Mouse (Mus musculus) neural tube, embryonic 15.5 days (tissue): ENCODE measurements around the gene Dhx8. TPM values are rescaled to one million over a fixed set of nuclear protein-coding genes. Genes with fewer than 3 reads are reported as not detected.

ENCODE experiments used
- ATAC-seq: fragments of 200-750 bp; cut with Nextera tagmentation; 2 replicates; pipeline ENCODE4 v1.8.0; 2017; ENCODE audit warnings: mild to moderate bottlenecking, moderate TSS enrichment, moderate library complexity; ENCODE audit not compliant: low FRiP score
- H3K27ac ChIP-seq: fragments of 300-500 bp; sonication (generic); replicated peaks from 2 replicates; pipeline ENCODE4 v1.5.1; 2015; ENCODE audit warnings: mild to moderate bottlenecking, inconsistent platforms
- H3K27me3 ChIP-seq: fragments of 300-500 bp; sonication (generic); replicated peaks from 2 replicates; pipeline ENCODE4 v1.6.1; 2015; ENCODE audit warnings: inconsistent platforms
- H3K36me3 ChIP-seq: fragments of 300-500 bp; sonication (generic); 2 replicates; pipeline ENCODE4 v1.6.1; 2015; ENCODE audit warnings: inconsistent platforms
- H3K4me1 ChIP-seq: fragments of 300-500 bp; sonication (generic); 2 replicates; pipeline ENCODE4 v1.6.1; 2015; ENCODE audit warnings: inconsistent platforms
- H3K4me2 ChIP-seq: fragments of 300-500 bp; sonication (generic); 2 replicates; pipeline ENCODE4 v1.6.1; 2015; ENCODE audit warnings: inconsistent platforms, mild to moderate bottlenecking, moderate library complexity
- H3K4me3 ChIP-seq: fragments of 300-500 bp; sonication (generic); replicated peaks from 2 replicates; pipeline ENCODE4 v1.5.1; 2015; ENCODE audit warnings: mild to moderate bottlenecking, inconsistent platforms
- H3K9ac ChIP-seq: fragments of 300-500 bp; sonication (generic); replicated peaks from 2 replicates; pipeline ENCODE4 v1.6.1; 2015; ENCODE audit warnings: mild to moderate bottlenecking, inconsistent platforms
- H3K9me3 ChIP-seq: fragments of 300-500 bp; sonication (generic); replicated peaks from 2 replicates; pipeline ENCODE4 v1.6.1; 2016; ENCODE audit warnings: inconsistent platforms
- WGBS: fragments of 180-500 bp; shearing (Covaris S2); methylation state at CpG from one replicate; pipeline ENCODE4 v1.1.7; 2015; ENCODE audit warnings: mixed read lengths; 5-methylcytosine and 5-hydroxymethylcytosine counted together
- polyA plus RNA-seq: library from polyadenylated mRNA; unstranded; fragments of >200 nt; fragmentation: Nextera tagmentation; extraction: Ambion mirVana; gene quantifications from 2 replicates; pipeline ENCODE4 v1.2.1, GENCODE M21; 2015

The Dhx8 gene
- polyA plus RNA-seq: 28.7 and 29.9 TPM in 2 replicates

GRCm38 (mm10) chr11:101732518-101733440 lies at the start of gene Dhx8:
Gene Dhx8, plus strand, starts transcription at chr11:101732919.
- Histone ChIP-seq H3K4me1 (peaks cover 12% of the 10 kb centered on the region), H3K4me2 (peak within 1 kb of the TSS; percentile 75), H3K27ac (peak within 1 kb of the TSS; percentile 62), H3K36me3 (peaks cover 33% of the 10 kb centered on the region), H3K9me3 (no peaks in the 10 kb centered on the region), H3K27me3 (no peaks in the 10 kb centered on the region), H3K4me3 (peak within 1 kb of the TSS; percentile 72), H3K9ac (peak within 1 kb of the TSS; percentile 66)
- under 1% methylated on average over 51 of the region's 51 CpGs for WGBS
- ATAC-seq: peak; percentile 95

GRCm38 (mm10) chr11:101687351-101688301 lies 45.1 kb upstream of the Dhx8 start:
- WGBS: 56% methylated on average over 13 of the region's 13 CpGs
- H3K27me3 ChIP-seq: no peaks in the 10 kb centered on the region
- no peak overlapping the region for H3K4me2 ChIP-seq
- H3K27ac ChIP-seq: peak overlapping the region; percentile 45; the same call in 1 of the 2 replicates
- peaks cover 24% of the 10 kb centered on the region for H3K4me1 ChIP-seq
- no peak overlapping the region for H3K4me3 ChIP-seq
- no peak overlapping the region for H3K9ac ChIP-seq
- no peaks in the 10 kb centered on the region for H3K9me3 ChIP-seq
- no peak for ATAC-seq
- no peaks in the 10 kb centered on the region for H3K36me3 ChIP-seq

- H3K4me1 ChIP-seq: peaks cover 24% of the 10 kb centered on the region
- ATAC-seq: no peak
- no peaks in the 10 kb centered on the region for H3K27me3 ChIP-seq
- no peak overlapping the region for H3K4me3 ChIP-seq
- H3K4me2 ChIP-seq: no peak overlapping the region
- H3K9me3 ChIP-seq: no peaks in the 10 kb centered on the region
- H3K27ac ChIP-seq: no peak overlapping the region
- no peaks in the 10 kb centered on the region for H3K36me3 ChIP-seq
- WGBS: 31% methylated on average over 10 of the region's 10 CpGs
- H3K9ac ChIP-seq: no peak overlapping the region
These were observed 43.0 kb upstream of the Dhx8 start for GRCm38 (mm10) chr11:101689701-101690113.

- Histone ChIP-seq H3K9ac (no peak overlapping the region), H3K27me3 (no peaks in the 10 kb centered on the region), H3K36me3 (no peaks in the 10 kb centered on the region), H3K27ac (no peak overlapping the region), H3K9me3 (no peaks in the 10 kb centered on the region), H3K4me1 (peaks cover 27% of the 10 kb centered on the region), H3K4me2 (no peak overlapping the region), H3K4me3 (no peak overlapping the region)
- WGBS: 72% methylated on average over 5 of the region's 5 CpGs
- no peak for ATAC-seq
These were observed 42.4 kb upstream of the Dhx8 start for GRCm38 (mm10) chr11:101690326-101690725.

GRCm38 (mm10) chr11:101695906-101696661 lies 36.6 kb upstream of the Dhx8 start:
- H3K9me3 ChIP-seq: no peaks in the 10 kb centered on the region
- H3K4me1 ChIP-seq: peaks cover 26% of the 10 kb centered on the region

GRCm38 (mm10) chr11:101697156-101697861 lies 35.4 kb upstream of the Dhx8 start:
- 88% methylated on average over 9 of the region's 9 CpGs for whole genome bisulfite sequencing
- H3K27me3 ChIP-seq: no peaks in the 10 kb centered on the region
- H3K9me3 ChIP-seq: no peaks in the 10 kb centered on the region
- no peak overlapping the region; the same call in 1 of the 2 replicates for H3K27ac ChIP-seq
- H3K4me2 ChIP-seq: no peak overlapping the region
- H3K36me3 ChIP-seq: no peaks in the 10 kb centered on the region
- H3K4me3 ChIP-seq: no peak overlapping the region
- H3K4me1 ChIP-seq: peaks cover 26% of the 10 kb centered on the region
- no peak overlapping the region for H3K9ac ChIP-seq
- no peak for ATAC-seq

More at GRCm38 (mm10) chr11:101695906-101696661, 36.6 kb upstream of the Dhx8 start:
- peak overlapping the region; percentile 24 for H3K4me3 ChIP-seq
- 2% methylated on average over 20 of the region's 20 CpGs for WGBS
- peak; percentile 68 for ATAC-seq
- peak overlapping the region; percentile 74 for H3K27ac ChIP-seq
- no peaks in the 10 kb centered on the region for H3K36me3 ChIP-seq
- H3K27me3 ChIP-seq: no peaks in the 10 kb centered on the region
- peak overlapping the region; percentile 57 for H3K4me2 ChIP-seq
- peak overlapping the region; percentile 43 for H3K9ac ChIP-seq

- H3K27me3 ChIP-seq: no peaks in the 10 kb centered on the region
- H3K4me3 ChIP-seq: no peak overlapping the region
- no peak for ATAC-seq
- H3K4me2 ChIP-seq: no peak overlapping the region
- H3K9me3 ChIP-seq: no peaks in the 10 kb centered on the region
- H3K9ac ChIP-seq: no peak overlapping the region
- no peak overlapping the region for H3K27ac ChIP-seq
- peaks cover 26% of the 10 kb centered on the region for H3K4me1 ChIP-seq
- H3K36me3 ChIP-seq: no peaks in the 10 kb centered on the region
These were observed 34.6 kb upstream of the Dhx8 start for GRCm38 (mm10) chr11:101698114-101698513.

GRCm38 (mm10) chr11:101699556-101699955 lies 33.2 kb upstream of the Dhx8 start:
- no peak overlapping the region for H3K9ac ChIP-seq
- no peaks in the 10 kb centered on the region for H3K27me3 ChIP-seq
- no peak for ATAC-seq
- H3K4me3 ChIP-seq: no peak overlapping the region
- no peak overlapping the region for H3K27ac ChIP-seq
- 95% methylated on average over 1 of the region's 1 CpGs for WGBS
- no peak overlapping the region for H3K4me2 ChIP-seq
- peaks cover 36% of the 10 kb centered on the region for H3K4me1 ChIP-seq
- no peaks in the 10 kb centered on the region for H3K9me3 ChIP-seq
- no peaks in the 10 kb centered on the region for H3K36me3 ChIP-seq

GRCm38 (mm10) chr11:101699991-101700390 lies 32.7 kb upstream of the Dhx8 start:
- Histone ChIP-seq H3K4me3 (no peak overlapping the region), H3K36me3 (no peaks in the 10 kb centered on the region), H3K4me1 (peaks cover 37% of the 10 kb centered on the region), H3K4me2 (no peak overlapping the region), H3K9ac (no peak overlapping the region), H3K27ac (no peak overlapping the region), H3K9me3 (no peaks in the 10 kb centered on the region), H3K27me3 (no peaks in the 10 kb centered on the region)
- WGBS: 54% methylated on average over 7 of the region's 7 CpGs
- no peak for ATAC-seq

- Histone ChIP-seq H3K4me3 (no peak overlapping the region), H3K9me3 (no peaks in the 10 kb centered on the region), H3K9ac (no peak overlapping the region), H3K4me1 (peaks cover 32% of the 10 kb centered on the region), H3K36me3 (no peaks in the 10 kb centered on the region), H3K27ac (no peak overlapping the region), H3K4me2 (no peak overlapping the region), H3K27me3 (no peaks in the 10 kb centered on the region)
- WGBS: 40% methylated on average over 12 of the region's 12 CpGs
- no peak for ATAC-seq
These were observed 32.3 kb upstream of the Dhx8 start for GRCm38 (mm10) chr11:101700446-101700845.
